Mouse (Mus musculus) cerebellum, adult 2 months (tissue): ENCODE data around the gene Ces2a. TPM values are rescaled to one million over a fixed set of nuclear protein-coding genes. Genes with fewer than 3 reads are reported as not detected.

Source experiments
- DNase-seq, 2 experiments: peaks; one replicate each; pipeline ENCODE4 v3.0.0; 2021
- H3K27ac ChIP-seq: fragments of 200-500 bp; 2 replicates; pipeline ENCODE4 v1.5.1; 2012; ENCODE audit warnings: low read length, control low read depth, inconsistent platforms; ENCODE audit not compliant: insufficient read depth
- H3K27me3 ChIP-seq: fragments of 200-500 bp; 2 replicates; pipeline ENCODE4 v1.6.1; 2012; ENCODE audit warnings: inconsistent platforms, mild to moderate bottlenecking, low read length, moderate library complexity; ENCODE audit not compliant: control insufficient read depth, insufficient read depth
- H3K4me1 ChIP-seq: fragments of 200-500 bp; 2 replicates; pipeline ENCODE4 v1.6.1; 2011; ENCODE audit warnings: low read length; ENCODE audit not compliant: control insufficient read depth, insufficient read depth
- H3K4me3 ChIP-seq: fragments of 200-500 bp; replicated peaks from 2 replicates; pipeline ENCODE3; 2011; ENCODE audit warnings: mild to moderate bottlenecking, low read depth, low read length, control low read depth; ENCODE audit not compliant: insufficient read depth
- CTCF ChIP-seq: fragments of 200-500 bp; IDR thresholded peaks from 2 replicates; pipeline ENCODE4 v1.5.1; 2011; ENCODE audit warnings: low read depth, mild to moderate bottlenecking, control low read depth, low read length, moderate library complexity, borderline replicate concordance; ENCODE audit not compliant: insufficient read depth
- POLR2A ChIP-seq: fragments of 200-500 bp; IDR thresholded peaks from 2 replicates; pipeline ENCODE4 v1.6.1; 2011; ENCODE audit warnings: low read length, control low read depth, borderline replicate concordance; ENCODE audit not compliant: insufficient read depth
- WGBS: fragments of 180-500 bp; shearing (Covaris S2); methylation state at CpG from one replicate; pipeline ENCODE4 v1.1.7; 2018; 5-methylcytosine and 5-hydroxymethylcytosine counted together
- polyA plus RNA-seq: library from polyadenylated mRNA; depleted of rRNA; stranded (reverse); fragments of >200 nt; gene quantifications from 2 replicates; pipeline ENCODE4 v1.2.3, GENCODE M21; 2012; rRNA removed

Ces2a gene
- polyA plus RNA-seq, 1 experiment = not detected

GRCm38 (mm10) chr8:104788929-104789328 is 55.1 kb downstream of the Ces2a start:
- H3K4me3 ChIP-seq = no peak overlapping the region
- no peak for DNase-seq
- WGBS = 97% methylated on average over 2 of the region's 2 CpGs
- H3K27me3 ChIP-seq = no peaks in the 10 kb centered on the region
- TF ChIP-seq CTCF (no peak), POLR2A (no peak)
- H3K27ac ChIP-seq = no peak overlapping the region
- H3K4me1 ChIP-seq = no peaks in the 10 kb centered on the region

DNA sequence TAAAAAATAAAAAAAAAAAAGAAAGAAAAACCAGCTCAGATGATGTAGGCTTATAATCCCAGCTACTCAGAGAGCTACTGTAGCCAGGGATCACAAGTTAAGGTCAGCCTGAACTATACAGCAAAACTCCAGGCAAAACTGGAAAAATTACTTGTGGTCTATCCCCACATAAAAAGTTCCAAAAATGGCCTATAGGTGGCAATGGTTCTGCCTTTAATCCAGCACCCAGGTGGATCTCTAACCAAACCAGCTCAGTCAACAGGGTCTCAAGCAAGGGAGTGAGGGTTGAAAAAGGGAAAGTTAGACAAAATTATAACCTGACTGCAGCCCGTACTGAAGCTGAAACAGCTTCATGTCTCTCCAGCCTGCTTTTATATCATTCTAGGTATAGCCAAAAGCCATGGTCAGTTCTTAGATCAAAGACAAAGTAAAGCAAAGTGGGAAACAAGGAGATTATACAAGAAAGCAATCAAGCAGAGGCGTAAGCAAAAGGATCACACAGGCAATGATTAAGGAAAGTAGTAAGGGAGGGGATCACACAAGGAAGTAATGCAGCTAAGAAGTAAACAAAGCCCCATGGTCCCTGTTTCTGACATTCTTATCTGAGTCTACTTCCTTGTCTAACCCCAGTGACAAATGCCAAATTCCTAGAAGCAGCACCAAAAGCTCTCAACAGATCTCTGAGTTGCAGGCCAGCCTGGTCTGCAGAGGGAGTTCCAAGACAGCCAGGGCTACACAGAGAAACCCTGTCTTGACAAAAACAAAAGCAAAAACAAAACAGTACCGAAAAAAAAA is 56.3 kb downstream of the Ces2a start:
- TF ChIP-seq CTCF = peak; percentile 24; the same call in 1 of the 2 replicates
- TF ChIP-seq POLR2A = no peak
- 74% methylated on average over 3 of the region's 3 CpGs for WGBS
- no peaks in the 10 kb centered on the region for H3K4me1 ChIP-seq
- H3K4me3 ChIP-seq = no peak overlapping the region
- no peak overlapping the region for H3K27ac ChIP-seq
- DNase-seq = peak in 1 of 2 experiments; percentile 13
- H3K27me3 ChIP-seq = no peaks in the 10 kb centered on the region

Other genes starting within 250 kb of the Ces2a start
- 0.23 and 0.40 TPM in 2 replicates for gene Terb1, start 224.1 kb upstream of the Ces2a start, polyA plus RNA-seq
- gene Nae1, start 199.4 kb upstream of the Ces2a start, polyA plus RNA-seq = 96.1 and 96.5 TPM in 2 replicates
- 59.8 and 67.8 TPM in 2 replicates for gene Car7, start 199.3 kb upstream of the Ces2a start, polyA plus RNA-seq
- gene Pdp2, start 142.6 kb upstream of the Ces2a start, polyA plus RNA-seq = 6.9 and 7.4 TPM in 2 replicates
- not detected in 2 replicates for gene Cdh16, start 109.6 kb upstream of the Ces2a start, polyA plus RNA-seq
- 3.3 and 3.6 TPM in 2 replicates for gene Rrad, start 102.7 kb upstream of the Ces2a start, polyA plus RNA-seq
- gene Ciao2b, start 92.0 kb upstream of the Ces2a start, polyA plus RNA-seq = 53.9 and 54.7 TPM in 2 replicates
- gene Ces2b, start 97.6 kb downstream of the Ces2a start, polyA plus RNA-seq = 0.06 TPM in 1 of 2 replicates, not detected in the other
- not detected in 2 replicates for gene Ces2c, start 113.1 kb downstream of the Ces2a start, polyA plus RNA-seq
- 0.08 TPM in 2 replicates for gene Ces2e, start 192.3 kb downstream of the Ces2a start, polyA plus RNA-seq
- gene Ces2f, start 213.4 kb downstream of the Ces2a start, polyA plus RNA-seq = not detected in 2 replicates
- gene Ces2g, start 227.7 kb downstream of the Ces2a start, polyA plus RNA-seq = 0.10 TPM in 2 replicates